Mouse (Mus musculus): ENCODE data around the gene D430041D05Rik. TPM values are rescaled to one million over a fixed set of nuclear protein-coding genes. Genes with fewer than 3 reads are reported as not detected.
A peak's percentile ranks its signal among the peaks of the same experiment; 100 is the strongest.

The D430041D05Rik gene
- polyA plus RNA-seq, 1 experiment from 2014 or later: 1.2 TPM

- Histone ChIP-seq H3K4me3 (no peak overlapping the region), H3K9ac (no peak overlapping the region), H3K27ac (no peak overlapping the region), H3K4me1 (no peaks in the 10 kb centered on the region), H3K9me3 (no peaks in the 10 kb centered on the region), H3K36me3 (no peaks in the 10 kb centered on the region), H3K27me3 (no peaks in the 10 kb centered on the region), H3K4me2 (replicated peaks) (no peak overlapping the region)
- no peak for ATAC-seq (ENCODE audit: insufficient number of reproducible peaks, insufficient read depth, low FRiP score, low TSS enrichment)
- 71% methylated on average over 4 of the region's 4 CpGs for WGBS
These were observed 226.5 kb downstream of the D430041D05Rik start for GRCm38 (mm10) chr2:104184296-104184695.

GRCm38 (mm10) chr2:104183246-104183845 is 227.5 kb downstream of the D430041D05Rik start:
- no peak for ATAC-seq (ENCODE audit: insufficient number of reproducible peaks, insufficient read depth, low FRiP score, low TSS enrichment)
- Histone ChIP-seq H3K4me2 (replicated peaks) (no peak overlapping the region), H3K9me3 (no peaks in the 10 kb centered on the region), H3K4me1 (no peaks in the 10 kb centered on the region), H3K27ac (no peak overlapping the region), H3K4me3 (no peak overlapping the region), H3K27me3 (no peaks in the 10 kb centered on the region), H3K9ac (no peak overlapping the region), H3K36me3 (no peaks in the 10 kb centered on the region)
- 75% methylated on average over 5 of the region's 5 CpGs for WGBS

GRCm38 (mm10) chr2:104179636-104180035 is 231.2 kb downstream of the D430041D05Rik start:
- Histone ChIP-seq H3K9me3 (no peaks in the 10 kb centered on the region), H3K27me3 (no peaks in the 10 kb centered on the region), H3K4me2 (replicated peaks) (no peak overlapping the region), H3K36me3 (no peaks in the 10 kb centered on the region), H3K4me3 (no peak overlapping the region), H3K27ac (no peak overlapping the region), H3K9ac (no peak overlapping the region), H3K4me1 (peaks cover 18% of the 10 kb centered on the region)
- WGBS: 81% methylated on average over 8 of the region's 8 CpGs
- ATAC-seq (ENCODE audit: insufficient number of reproducible peaks, insufficient read depth, low FRiP score, low TSS enrichment): no peak

GRCm38 (mm10) chr2:104178251-104178650 is 232.6 kb downstream of the D430041D05Rik start:
- 86% methylated on average over 4 of the region's 4 CpGs for WGBS
- no peak for ATAC-seq (ENCODE audit: insufficient number of reproducible peaks, insufficient read depth, low FRiP score, low TSS enrichment)
- no peak overlapping the region for H3K4me3 ChIP-seq
- no peak overlapping the region for H3K4me2 ChIP-seq (replicated peaks)
- no peaks in the 10 kb centered on the region for H3K36me3 ChIP-seq
- no peaks in the 10 kb centered on the region for H3K9me3 ChIP-seq
- H3K4me1 ChIP-seq: peaks cover 18% of the 10 kb centered on the region
- H3K27ac ChIP-seq: no peak overlapping the region
- no peak overlapping the region for H3K9ac ChIP-seq
- no peaks in the 10 kb centered on the region for H3K27me3 ChIP-seq

GRCm38 (mm10) chr2:104176979-104177704 is 233.7 kb downstream of the D430041D05Rik start:
- H3K27ac ChIP-seq: peak overlapping the region; percentile 76
- peak overlapping the region; percentile 7; the same call in 1 of the 2 replicates for H3K4me2 ChIP-seq (replicated peaks)
- WGBS: 41% methylated on average over 13 of the region's 13 CpGs
- ATAC-seq (ENCODE audit: insufficient number of reproducible peaks, insufficient read depth, low FRiP score, low TSS enrichment): peak; percentile 76
- H3K27me3 ChIP-seq: no peaks in the 10 kb centered on the region
- H3K4me1 ChIP-seq: peaks cover 18% of the 10 kb centered on the region
- no peak overlapping the region for H3K9ac ChIP-seq
- H3K4me3 ChIP-seq: no peak overlapping the region
- no peaks in the 10 kb centered on the region for H3K36me3 ChIP-seq
- no peaks in the 10 kb centered on the region for H3K9me3 ChIP-seq

GRCm38 (mm10) chr2:104176166-104176978 is 234.4 kb downstream of the D430041D05Rik start:
- Histone ChIP-seq H3K27ac (peak overlapping the region; percentile 76), H3K4me1 (peaks cover 18% of the 10 kb centered on the region), H3K4me2 (replicated peaks) (peak overlapping the region; percentile 7; the same call in 1 of the 2 replicates), H3K27me3 (no peaks in the 10 kb centered on the region), H3K9ac (no peak overlapping the region), H3K4me3 (no peak overlapping the region), H3K9me3 (no peaks in the 10 kb centered on the region), H3K36me3 (no peaks in the 10 kb centered on the region)
- 60% methylated on average over 17 of the region's 17 CpGs for WGBS
- ATAC-seq (ENCODE audit: insufficient number of reproducible peaks, insufficient read depth, low FRiP score, low TSS enrichment): no peak

- Histone ChIP-seq H3K27ac (no peak overlapping the region), H3K4me1 (peaks cover 18% of the 10 kb centered on the region), H3K27me3 (no peaks in the 10 kb centered on the region), H3K4me2 (replicated peaks) (no peak overlapping the region), H3K36me3 (no peaks in the 10 kb centered on the region), H3K9me3 (no peaks in the 10 kb centered on the region), H3K9ac (no peak overlapping the region), H3K4me3 (no peak overlapping the region)
- 91% methylated on average over 9 of the region's 9 CpGs for WGBS
- ATAC-seq (ENCODE audit: insufficient number of reproducible peaks, insufficient read depth, low FRiP score, low TSS enrichment): no peak
These were observed 235.2 kb downstream of the D430041D05Rik start for GRCm38 (mm10) chr2:104175476-104176165.

GRCm38 (mm10) chr2:104173431-104173830 is 237.4 kb downstream of the D430041D05Rik start:
- 91% methylated on average over 3 of the region's 3 CpGs for WGBS
- no peak overlapping the region for H3K4me3 ChIP-seq
- H3K9ac ChIP-seq: no peak overlapping the region
- no peaks in the 10 kb centered on the region for H3K9me3 ChIP-seq
- no peak for ATAC-seq (ENCODE audit: insufficient number of reproducible peaks, insufficient read depth, low FRiP score, low TSS enrichment)
- H3K4me2 ChIP-seq (replicated peaks): no peak overlapping the region
- H3K27ac ChIP-seq: no peak overlapping the region
- H3K27me3 ChIP-seq: no peaks in the 10 kb centered on the region
- peaks cover 18% of the 10 kb centered on the region for H3K4me1 ChIP-seq
- no peaks in the 10 kb centered on the region for H3K36me3 ChIP-seq

GRCm38 (mm10) chr2:104172695-104173348 is 238.0 kb downstream of the D430041D05Rik start:
- H3K27ac ChIP-seq: no peak overlapping the region
- H3K4me2 ChIP-seq (replicated peaks): no peak overlapping the region
- no peaks in the 10 kb centered on the region for H3K9me3 ChIP-seq
- no peaks in the 10 kb centered on the region for H3K36me3 ChIP-seq
- ATAC-seq (ENCODE audit: insufficient number of reproducible peaks, insufficient read depth, low FRiP score, low TSS enrichment): no peak
- WGBS: 53% methylated on average over 11 of the region's 11 CpGs
- H3K4me3 ChIP-seq: no peak overlapping the region
- peaks cover 18% of the 10 kb centered on the region for H3K4me1 ChIP-seq
- no peaks in the 10 kb centered on the region for H3K27me3 ChIP-seq
- no peak overlapping the region for H3K9ac ChIP-seq

GRCm38 (mm10) chr2:104168186-104168896 is 242.5 kb downstream of the D430041D05Rik start:
- H3K27ac ChIP-seq: no peak overlapping the region
- H3K36me3 ChIP-seq: no peaks in the 10 kb centered on the region
- no peak overlapping the region for H3K4me3 ChIP-seq
- WGBS: 90% methylated on average over 17 of the region's 17 CpGs
- H3K4me1 ChIP-seq: no peaks in the 10 kb centered on the region
- no peak overlapping the region for H3K4me2 ChIP-seq (replicated peaks)
- no peak overlapping the region for H3K9ac ChIP-seq
- ATAC-seq (ENCODE audit: insufficient number of reproducible peaks, insufficient read depth, low FRiP score, low TSS enrichment): no peak
- no peaks in the 10 kb centered on the region for H3K27me3 ChIP-seq
- H3K9me3 ChIP-seq: no peaks in the 10 kb centered on the region
